Mouse (Mus musculus): ENCODE results near the gene Cnppd1.

Cnppd1 gene

DNA sequence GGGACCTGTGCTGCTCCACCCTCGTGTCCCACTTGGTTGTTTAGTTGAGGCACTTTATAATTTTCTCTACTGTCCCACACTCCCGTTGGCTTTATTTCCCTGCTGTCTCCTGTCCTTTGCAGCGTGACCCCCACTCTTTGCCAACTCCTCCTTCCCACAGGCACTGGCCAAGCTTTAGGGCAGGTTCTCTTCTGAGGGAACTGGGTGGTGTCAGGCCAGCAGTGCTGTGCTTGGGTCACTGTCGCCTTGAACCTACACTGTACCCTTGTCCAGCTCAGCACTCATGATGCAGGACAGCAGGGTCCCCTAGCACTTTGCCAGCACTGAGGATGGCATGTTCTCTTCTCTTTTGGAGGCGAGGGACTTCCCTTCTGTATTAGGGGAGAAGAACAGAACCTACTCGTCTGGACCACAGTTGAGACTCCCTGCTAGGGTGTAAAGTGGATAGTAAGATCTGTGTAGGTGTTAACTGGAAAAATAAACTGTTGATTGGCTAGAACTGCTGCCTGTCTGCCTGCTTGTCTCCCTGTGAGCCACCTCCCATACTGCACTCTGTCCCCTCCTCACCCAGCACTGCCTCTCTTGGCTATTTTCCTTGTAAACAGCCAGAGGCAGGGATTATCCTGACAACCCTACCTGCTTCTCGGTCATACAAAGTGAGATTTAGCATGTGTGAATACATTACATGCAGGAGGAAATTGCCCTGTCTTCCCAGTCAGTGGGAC lies 5.1 kb upstream of the Cnppd1 start:
- no peak for DNase-seq

DNA sequence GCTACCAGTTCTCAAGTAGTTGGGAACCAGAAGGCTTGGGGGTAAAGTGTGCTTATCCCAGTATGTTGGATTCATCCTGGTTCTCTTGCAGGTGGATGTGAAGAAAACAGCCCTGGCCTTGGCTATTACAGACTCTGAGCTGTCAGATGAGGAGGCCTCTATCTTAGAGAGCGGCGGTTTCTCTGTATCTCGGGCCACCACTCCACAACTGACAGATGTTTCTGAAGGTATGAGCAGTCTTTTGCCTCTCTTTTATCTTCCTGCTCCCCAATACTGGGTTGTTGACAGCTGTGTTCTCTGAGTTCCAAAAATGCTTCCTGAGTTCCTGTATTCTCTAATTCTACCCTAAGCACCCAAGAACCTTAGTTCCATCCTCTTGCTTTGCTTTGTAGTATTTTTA lies 3.1 kb upstream of the Cnppd1 start:
- DNase-seq: no peak

DNA sequence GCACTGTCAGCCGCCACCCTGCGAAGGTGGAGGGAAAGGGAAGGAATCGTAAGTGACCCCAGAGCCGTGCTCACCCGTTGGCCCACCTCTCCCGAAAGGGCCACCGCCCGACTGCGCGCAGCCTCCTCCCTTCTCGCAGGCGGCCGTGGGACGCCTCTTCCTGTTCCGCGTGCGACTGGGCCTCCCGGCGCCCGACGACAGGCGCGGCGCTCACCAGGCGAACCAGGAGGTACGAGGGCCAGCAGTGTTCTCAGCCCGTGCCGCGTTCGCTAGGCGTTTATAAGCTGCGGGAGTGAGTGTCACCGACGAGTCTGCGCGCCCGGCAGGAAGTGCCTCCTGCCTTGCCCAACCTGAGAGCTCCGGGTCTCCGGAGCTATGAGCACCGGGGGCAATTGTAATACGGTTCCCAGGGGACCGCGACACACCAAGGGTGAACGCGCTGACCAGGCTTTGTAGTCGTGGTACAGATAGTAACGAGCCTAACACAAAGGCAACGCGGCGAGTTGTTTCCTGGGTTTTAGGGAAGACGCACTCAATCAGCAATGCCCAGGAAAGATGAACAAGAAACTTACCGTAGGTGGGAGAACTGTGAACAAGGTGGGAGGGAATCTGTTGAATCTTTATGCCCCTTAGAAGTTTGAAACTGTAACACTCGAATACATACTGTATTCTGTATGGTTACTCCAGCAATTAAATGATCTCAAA lies 873 bp downstream of the Cnppd1 start:
- peak; percentile 81 for DNase-seq

DNA sequence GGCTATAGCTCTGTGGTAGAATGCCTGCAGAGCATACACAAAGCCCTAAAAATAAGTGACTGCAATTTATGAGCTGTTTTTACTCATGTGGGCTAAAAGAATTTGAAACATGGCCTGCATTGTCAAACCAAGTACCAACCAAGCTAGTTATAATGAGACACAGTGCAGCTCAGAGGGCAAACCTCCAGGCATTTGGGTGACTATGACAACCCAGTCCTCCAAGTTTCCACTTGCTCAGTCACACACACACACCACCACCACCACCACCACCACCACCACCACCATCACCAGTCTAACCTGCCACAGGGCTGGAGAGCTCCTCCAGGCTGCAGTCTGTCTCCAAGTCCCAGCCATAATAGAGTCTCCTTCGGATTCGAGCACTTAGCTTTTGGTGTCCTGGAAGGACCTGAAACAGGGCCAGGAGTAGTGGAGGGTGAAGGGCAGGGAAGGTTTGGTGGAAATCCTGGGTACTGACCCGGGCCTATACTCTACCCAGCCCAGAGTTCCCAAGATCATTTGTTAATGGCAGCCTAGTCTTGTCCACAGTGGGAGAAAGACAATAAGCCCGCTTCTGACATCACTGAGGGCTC lies 1.8 kb downstream of the Cnppd1 start:
- DNase-seq: no peak

DNA sequence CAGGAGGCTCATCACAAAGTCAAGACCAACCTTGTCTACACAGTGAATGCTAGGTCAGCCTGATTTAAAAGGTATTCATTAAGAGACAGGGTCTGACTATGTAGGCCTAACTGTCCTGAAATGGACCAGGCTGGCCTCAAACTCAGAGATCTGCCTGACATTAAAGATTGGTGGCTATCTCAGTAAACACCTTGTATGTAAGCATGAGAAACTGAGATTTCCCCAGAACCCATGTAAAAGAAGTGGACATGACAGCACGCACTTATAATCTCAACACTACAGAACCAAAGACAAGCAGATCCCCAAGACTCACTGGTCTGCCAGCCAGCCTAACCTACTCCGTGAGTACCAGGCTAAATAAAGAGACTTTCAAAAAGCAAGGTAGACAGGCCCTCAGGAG lies 4.1 kb downstream of the Cnppd1 start:
- no peak for DNase-seq

DNA sequence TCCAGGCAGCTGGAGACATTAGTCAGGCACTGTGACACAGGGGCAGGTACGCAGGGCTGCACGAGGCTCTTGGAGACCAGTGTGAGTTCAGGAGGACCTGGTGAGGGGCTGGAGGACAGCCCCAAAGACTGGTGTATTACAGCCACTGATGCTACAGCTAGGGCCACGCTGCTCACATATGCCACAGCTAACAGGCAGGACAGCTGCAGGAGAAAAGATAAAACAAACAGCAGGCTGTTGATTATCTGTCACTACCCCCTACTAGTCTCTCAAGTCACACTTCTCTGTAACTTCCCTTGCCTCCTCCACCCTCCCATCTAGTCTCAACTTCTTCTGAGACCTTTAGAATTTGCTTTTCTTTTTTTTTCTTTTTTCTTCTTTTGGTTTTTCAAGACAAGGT lies 5.8 kb downstream of the Cnppd1 start:
- DNase-seq: no peak

DNA sequence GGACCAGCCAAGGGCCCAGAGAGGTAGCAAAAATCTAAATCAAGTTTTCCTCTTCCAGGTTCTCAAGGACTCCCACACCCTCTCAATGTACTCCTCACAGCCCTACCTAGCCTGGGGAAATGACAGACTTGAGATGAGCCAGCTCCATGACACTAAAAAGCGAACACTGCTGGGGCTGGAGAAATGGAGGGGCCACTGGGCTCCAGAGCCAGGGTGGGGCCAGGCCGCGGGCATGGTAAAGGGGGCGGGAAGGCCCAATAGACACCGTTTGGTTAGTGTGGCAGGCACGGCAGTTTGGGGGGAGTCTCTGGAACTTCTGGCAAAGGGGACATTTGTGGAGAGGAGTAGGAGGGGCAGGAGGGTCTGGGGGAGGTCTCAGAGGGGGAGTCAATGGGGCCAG lies 6.2 kb downstream of the Cnppd1 start:
- DNase-seq: no peak

DNA sequence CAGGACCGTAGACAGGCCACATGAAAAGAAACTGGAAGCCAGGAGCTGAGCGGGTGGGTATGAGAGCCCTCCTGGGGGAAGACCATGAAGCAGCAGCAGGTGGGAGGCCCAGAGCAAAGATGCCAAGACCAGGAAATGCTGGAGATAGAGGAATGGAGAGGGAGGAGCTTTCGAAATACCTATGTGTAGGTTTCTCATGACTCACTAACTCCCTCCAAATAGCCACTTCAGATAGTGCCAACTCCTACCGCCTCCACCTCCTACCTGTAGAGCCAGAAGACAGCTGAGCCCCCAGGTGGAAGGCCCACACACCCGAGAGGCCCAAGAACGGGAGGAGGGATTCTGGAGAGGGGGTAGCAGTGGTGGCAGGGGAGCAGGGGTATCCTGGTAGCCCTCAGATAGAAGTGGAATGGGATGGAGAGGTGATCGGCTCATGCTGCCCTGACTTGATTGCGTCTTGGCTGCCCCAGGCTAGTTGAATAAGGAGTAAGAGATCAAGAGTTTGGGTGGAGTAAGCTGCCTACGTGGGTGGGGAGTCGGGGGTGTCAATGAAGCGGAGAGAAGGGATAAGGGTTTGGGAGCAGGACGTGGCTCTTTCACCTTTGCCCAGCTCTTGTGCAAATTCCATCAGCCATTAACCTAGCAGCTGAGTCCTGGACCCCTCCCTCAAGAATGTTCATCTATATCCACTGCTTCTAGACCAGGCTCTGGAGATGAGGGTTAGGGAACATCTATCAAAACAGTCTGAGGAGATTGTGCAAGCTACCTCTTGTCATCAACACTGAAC lies 8.9 kb downstream of the Cnppd1 start, which contains the start of gene Slc23a3:
TSS of gene Slc23a3 (minus strand) at position 470 of the 787 bp plus-strand sequence.
- no peak for DNase-seq

DNA sequence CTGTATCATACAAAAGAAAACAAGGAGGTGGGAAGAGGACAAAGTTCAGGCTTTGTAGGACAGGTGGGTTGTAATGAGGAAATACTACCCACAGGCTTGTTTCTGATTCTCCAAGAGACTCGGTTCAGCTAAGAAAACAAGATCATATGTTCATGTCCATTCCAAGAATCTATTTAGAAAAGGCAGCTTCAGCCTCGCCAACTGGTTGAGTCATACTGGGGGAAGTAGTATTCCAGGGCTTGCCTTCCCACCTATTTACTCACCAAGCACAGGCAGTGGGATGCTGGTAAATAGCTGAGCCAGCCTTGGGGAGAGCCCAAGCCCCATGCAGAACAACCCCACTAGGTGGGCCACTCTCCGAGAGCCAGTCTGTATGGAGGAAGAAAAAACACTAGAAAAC lies 13.9 kb downstream of the Cnppd1 start:
- DNase-seq: no peak

DNA sequence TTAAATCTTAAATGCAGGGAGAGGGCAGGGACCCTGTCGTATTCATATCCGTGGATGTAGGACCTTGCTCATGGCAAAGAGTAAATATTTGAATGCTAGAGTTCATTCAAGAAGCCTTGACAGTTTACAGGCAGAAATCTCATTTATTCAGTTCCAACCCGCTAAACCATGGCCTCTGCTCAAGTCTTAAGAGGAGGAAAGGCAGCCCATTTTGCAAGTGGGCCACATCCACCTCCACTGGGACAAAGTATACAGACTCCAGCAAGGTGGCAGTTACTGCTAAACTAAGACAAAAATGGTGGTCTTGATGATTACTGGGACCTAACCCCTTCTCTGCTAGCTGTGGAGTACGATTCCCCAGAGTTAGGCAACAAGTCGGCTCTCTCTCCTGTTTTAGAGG lies 17.1 kb downstream of the Cnppd1 start:
- no peak for DNase-seq

DNA sequence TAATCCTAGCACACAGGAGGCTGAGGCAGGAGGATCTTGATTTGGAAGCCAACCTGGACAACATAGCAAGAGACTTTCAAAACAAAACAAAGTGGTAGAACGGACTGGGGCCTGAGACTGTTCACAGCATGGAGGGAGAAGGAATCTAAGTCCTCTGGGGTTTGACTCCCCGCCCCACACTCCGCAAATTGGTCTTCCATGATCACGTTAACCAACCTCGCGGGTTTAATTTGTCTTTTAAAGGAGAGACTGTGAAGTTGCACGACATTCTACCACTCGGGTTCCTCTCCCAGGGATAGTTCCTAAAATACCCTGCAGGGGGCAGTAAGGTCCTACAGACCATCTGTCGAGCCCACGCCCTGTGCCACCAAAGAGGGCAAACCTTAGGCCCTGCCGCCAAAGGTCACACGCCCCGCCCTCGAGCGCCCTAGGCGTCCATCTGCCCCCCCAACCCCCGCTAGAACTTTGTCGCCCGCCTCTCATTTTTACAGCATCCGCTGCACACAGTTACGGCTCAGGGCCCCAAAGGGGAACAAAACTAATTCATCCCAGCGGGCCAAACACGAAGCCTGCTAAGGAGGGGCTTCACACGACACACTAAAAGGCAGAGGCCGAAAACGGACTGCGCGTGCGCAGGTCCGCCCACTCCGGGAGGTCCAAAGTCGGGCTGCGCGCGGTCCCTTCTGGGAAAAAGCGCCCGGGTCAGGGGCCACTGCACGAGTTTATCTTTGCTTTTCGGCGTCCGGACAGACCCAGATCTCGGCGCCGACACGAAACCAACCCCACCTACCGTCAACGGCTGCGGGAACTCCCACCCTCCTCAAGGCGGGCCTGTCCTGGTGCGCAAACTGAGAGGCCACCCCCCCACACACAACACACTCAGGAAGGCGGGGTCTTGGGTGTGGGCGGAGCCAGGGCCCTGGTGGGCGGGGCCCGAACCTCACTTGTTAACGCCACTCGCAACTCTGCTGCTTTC lies 17.9 kb downstream of the Cnppd1 start, which contains the start of gene Nhej1:
TSS of gene Nhej1 (minus strand) at position 855 of the 976 bp plus-strand sequence.
- peak; percentile 98 for DNase-seq

DNA sequence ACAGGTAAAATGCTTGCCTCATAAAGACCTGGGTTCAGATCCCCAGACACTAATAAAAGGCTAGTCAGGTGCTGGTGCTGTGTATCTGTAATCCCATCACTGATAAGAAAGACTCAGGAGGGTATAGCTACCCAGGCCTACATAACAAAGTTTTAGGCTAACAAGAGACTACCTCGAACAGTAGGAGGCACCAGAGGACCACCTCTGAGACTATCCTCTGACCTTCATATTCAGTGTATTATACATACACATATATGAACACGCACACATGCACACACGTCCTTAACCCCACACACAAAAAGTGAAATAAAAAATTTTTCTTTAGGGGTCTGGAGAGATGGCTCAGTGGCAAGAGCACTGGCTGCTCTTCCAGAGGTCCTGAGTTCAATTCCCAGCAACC lies 20.3 kb downstream of the Cnppd1 start:
- DNase-seq: peak; percentile 57

All from thymus, postnatal 4 days (tissue).